Mouse (Mus musculus): ENCODE results near the gene Rnase11. TPM values are rescaled to one million over a fixed set of nuclear protein-coding genes. Genes with fewer than 3 reads are reported as not detected.
"Not testable (repeated sequence)": the region's sequence is repeated elsewhere in the genome, so short reads cannot be mapped to it uniquely, and the experiment has no call there.

Gene Rnase11
- polyA plus RNA-seq (2015; fragmentation: Nextera tagmentation; extraction: Ambion mirVana) = not detected in 2 replicates

DNA sequence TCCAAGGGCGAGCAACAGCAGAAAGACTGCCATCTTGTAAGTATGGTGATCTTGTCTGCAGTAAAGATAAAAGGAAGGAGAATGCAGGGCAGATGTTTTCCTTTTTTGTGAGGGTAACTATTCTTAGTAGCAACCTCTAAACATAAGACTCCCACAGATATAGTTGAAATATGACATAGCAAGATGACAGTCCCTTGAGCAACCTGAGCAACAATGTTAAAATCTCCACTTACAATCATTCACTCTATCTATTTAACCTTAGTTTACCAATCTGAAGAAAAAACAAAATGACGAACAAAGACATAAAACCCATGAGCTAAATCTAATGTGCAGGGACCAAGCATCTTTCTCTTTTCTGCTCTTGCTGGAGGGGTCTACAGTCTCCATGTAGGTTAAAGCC, at the start of gene Rnase11:
Gene Rnase11, minus strand, starts transcription at position 101 of the 400 bp plus-strand sequence.
- no peaks in the 10 kb centered on the region for H3K27me3 ChIP-seq
- H3K4me1 ChIP-seq (replicated peaks) = peaks cover 4% of the 10 kb centered on the region; the same call in 1 of the 2 replicates
- no peaks in the 10 kb centered on the region for H3K9me3 ChIP-seq
- no peak within 1 kb of the TSS for H3K9ac ChIP-seq
- H3K4me3 ChIP-seq = no peak within 1 kb of the TSS
- 90% methylated on average over 2 of the region's 2 CpGs for WGBS
- no peak for ATAC-seq (ENCODE audit: low FRiP score)
- H3K4me2 ChIP-seq = no peak within 1 kb of the TSS
- no peak within 1 kb of the TSS for H3K27ac ChIP-seq
- H3K36me3 ChIP-seq = no peaks in the 10 kb centered on the region

DNA sequence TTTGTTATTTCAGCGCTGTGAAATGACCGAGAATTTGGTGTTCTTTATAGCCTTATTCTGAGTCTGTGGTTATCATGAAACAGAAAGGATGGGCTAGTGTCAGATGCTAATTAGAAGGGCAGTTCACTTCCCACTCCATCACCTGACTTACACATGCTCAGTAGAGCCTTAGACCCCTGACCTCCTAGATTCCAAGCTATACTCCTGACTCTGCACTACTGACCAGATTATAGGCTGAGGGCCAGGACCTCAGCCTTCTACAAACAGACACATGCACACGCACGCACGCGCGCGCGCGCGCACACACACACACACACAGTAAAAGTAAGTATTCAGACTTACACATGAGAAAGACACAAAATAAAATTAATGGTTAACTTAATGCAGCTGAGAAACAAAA, 49.0 kb upstream of the Rnase11 start:
- H3K27me3 ChIP-seq = no peaks in the 10 kb centered on the region
- H3K36me3 ChIP-seq = no peaks in the 10 kb centered on the region
- H3K9me3 ChIP-seq = no peaks in the 10 kb centered on the region
- no peak overlapping the region for H3K9ac ChIP-seq
- H3K4me2 ChIP-seq = no peak overlapping the region
- H3K27ac ChIP-seq = no peak overlapping the region
- no peak for ATAC-seq (ENCODE audit: low FRiP score)
- 94% methylated on average over 11 of the region's 11 CpGs for WGBS
- H3K4me3 ChIP-seq = no peak overlapping the region
- no peaks in the 10 kb centered on the region for H3K4me1 ChIP-seq (replicated peaks)

DNA sequence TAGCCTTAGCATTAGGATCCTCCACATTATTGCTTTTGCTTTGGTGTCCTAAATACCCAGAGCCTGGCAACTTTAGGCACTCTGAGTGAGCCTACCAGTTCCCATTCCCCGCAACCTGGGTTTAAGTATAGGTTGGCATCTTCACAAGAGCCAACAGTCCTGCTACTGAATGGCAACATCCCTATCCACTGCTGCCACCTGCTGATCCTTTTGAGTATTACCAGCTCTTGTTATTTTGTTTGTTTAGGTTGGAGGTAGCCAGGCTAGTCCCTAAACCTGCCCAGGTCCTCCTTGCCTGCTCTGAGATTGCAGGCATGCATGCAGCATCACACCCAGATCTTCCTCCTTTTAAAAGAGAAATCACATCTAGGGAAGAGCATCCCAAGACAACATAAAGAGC, 48.3 kb upstream of the Rnase11 start:
- H3K27me3 ChIP-seq; H3K4me3 ChIP-seq; H3K4me2 ChIP-seq; H3K9ac ChIP-seq; H3K9me3 ChIP-seq; H3K27ac ChIP-seq; H3K4me1 ChIP-seq (replicated peaks); H3K36me3 ChIP-seq: not testable (repeated sequence)
- peak; percentile 40 for ATAC-seq (ENCODE audit: low FRiP score)
- 38% methylated on average over 1 of the region's 1 CpGs for WGBS

DNA sequence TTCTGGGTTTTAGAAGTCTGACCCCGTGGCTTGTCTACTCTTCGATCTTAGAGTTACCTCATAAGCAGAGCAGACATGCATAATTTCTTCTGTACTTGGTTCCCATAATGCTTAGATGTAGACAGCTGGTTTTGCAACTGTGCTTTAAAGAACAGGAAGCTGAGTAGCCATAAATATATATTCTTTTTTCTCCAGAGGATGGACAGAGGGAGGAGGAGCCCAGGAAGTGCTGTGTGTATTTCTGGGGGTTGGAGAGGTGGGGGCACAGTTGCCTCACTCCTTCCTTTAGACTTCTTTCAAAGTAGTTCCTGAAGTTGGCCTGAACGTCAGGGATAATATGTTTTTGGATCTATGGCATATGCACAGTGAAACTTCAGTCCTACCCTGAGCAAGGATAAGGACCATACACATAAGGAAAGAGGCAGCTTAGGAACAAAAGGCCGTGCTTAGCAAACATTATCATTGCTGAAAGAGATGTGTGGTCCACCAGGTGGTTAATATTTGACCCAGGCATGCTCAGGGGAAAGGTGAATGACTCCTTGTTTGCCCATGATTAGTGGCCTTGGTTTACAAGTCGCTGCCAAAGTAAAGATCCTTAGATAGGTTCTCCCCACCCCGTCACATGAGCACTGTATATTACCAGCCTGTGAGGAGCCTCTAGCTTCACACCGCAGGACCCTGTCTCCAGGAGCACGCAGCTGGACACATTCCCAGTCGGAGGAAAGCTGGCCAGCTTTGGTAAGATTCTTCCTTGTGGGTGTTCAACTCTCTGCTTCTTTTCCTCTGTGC, 46.0 kb upstream of the Rnase11 start:
- Histone ChIP-seq H3K4me3 (no peak overlapping the region), H3K9me3 (no peaks in the 10 kb centered on the region), H3K4me1 (replicated peaks) (0 out of 2 replicates have a peak, but pooled peaks cover 3% of the 10 kb centered on the region), H3K36me3 (no peaks in the 10 kb centered on the region), H3K9ac (no peak overlapping the region), H3K27me3 (no peaks in the 10 kb centered on the region), H3K4me2 (no peak overlapping the region), H3K27ac (no peak overlapping the region)
- WGBS = 73% methylated on average over 9 of the region's 9 CpGs
- no peak for ATAC-seq (ENCODE audit: low FRiP score)

DNA sequence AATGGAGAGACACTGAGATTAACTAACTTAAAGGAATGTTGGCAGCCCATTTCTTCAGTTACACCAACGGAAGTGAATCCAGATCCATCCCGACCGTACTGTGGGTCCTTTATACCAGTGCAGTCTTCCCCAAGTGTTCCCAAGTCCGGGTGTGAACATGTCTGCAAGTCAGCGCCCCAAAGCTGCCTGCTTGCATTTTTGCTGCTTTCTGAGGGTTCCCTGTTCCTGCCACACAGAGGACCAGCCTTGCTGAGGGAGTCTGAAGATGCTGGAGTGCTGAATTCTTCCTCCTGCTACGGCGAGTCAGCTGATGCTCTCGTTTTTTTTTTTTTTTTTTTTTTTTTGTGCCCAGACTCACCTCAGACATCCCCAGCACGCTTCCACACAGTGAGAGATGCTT, 45.0 kb upstream of the Rnase11 start:
- ATAC-seq (ENCODE audit: low FRiP score) = no peak
- Histone ChIP-seq H3K4me1 (replicated peaks) (0 out of 2 replicates have a peak, but pooled peaks cover 3% of the 10 kb centered on the region), H3K27ac (no peak overlapping the region), H3K27me3 (no peaks in the 10 kb centered on the region), H3K4me3 (no peak overlapping the region), H3K36me3 (no peaks in the 10 kb centered on the region), H3K4me2 (no peak overlapping the region), H3K9ac (no peak overlapping the region), H3K9me3 (no peaks in the 10 kb centered on the region)
- WGBS = 68% methylated on average over 8 of the region's 9 CpGs

DNA sequence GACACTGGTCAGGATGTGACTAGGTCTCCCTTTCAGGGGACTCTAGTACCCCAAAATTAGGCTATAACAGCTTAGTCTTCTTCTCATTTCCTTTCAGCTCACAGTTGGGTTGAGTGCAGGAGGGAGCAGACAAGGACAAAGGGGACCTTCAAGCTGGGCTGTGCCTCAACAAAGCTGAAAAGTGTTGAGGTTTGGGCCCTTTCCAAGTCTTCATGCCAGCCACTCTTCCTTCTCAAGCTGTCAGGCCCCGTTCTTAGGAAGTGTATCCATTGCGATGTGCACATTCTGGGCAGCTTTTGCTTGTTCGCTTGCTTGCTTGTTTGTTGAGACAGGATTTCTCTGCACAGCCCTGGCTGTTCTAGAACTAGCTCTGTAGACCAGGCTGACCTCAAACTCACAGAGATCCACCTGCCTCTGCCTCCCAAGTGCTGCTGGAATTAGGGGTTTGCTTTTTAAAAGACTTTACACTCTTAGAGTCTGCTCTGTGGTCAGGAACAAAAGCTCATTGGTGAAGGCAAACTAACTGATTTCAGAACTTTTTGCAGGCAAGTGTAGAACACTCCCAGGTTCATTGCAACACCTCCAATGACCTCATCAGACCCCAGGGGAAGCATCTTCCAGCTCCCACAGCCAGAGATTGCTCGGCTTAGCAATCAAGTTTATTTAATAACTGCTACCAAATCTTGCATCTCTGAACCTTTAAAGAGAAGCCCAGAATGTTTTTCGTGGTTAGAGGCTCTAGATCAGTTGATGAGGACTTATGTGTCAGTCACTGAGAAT, 44.3 kb upstream of the Rnase11 start:
- Histone ChIP-seq H3K4me1 (replicated peaks) (0 out of 2 replicates have a peak, but pooled peaks cover 3% of the 10 kb centered on the region), H3K9me3 (no peaks in the 10 kb centered on the region), H3K4me2 (no peak overlapping the region), H3K9ac (no peak overlapping the region), H3K27ac (no peak overlapping the region), H3K27me3 (no peaks in the 10 kb centered on the region), H3K36me3 (no peaks in the 10 kb centered on the region), H3K4me3 (no peak overlapping the region)
- ATAC-seq (ENCODE audit: low FRiP score) = no peak
- WGBS = 83% methylated on average over 5 of the region's 5 CpGs

DNA sequence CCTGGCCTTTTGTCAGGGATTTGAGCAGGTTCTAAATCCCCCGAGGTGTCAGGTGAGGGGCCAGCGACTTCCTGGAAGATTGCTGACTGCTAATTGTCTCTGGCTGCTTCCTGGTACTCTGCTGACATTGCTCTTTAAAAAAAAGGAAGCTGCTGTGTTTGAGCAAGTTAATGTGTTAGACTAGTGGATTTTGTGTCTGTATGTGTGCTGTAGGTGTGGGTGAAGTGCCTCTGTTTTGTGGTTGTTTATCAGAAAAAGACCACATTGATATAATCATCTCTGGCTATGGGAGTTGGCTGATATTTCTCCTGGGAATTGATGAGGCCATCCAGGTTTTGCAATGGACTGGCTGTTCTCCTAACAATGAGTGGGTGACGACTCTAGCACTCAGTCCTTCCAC, 43.5 kb upstream of the Rnase11 start:
- Histone ChIP-seq H3K9ac (no peak overlapping the region), H3K4me3 (no peak overlapping the region), H3K9me3 (no peaks in the 10 kb centered on the region), H3K4me2 (no peak overlapping the region), H3K36me3 (no peaks in the 10 kb centered on the region), H3K4me1 (replicated peaks) (0 out of 2 replicates have a peak, but pooled peaks cover 9% of the 10 kb centered on the region), H3K27ac (no peak overlapping the region), H3K27me3 (no peaks in the 10 kb centered on the region)
- no peak for ATAC-seq (ENCODE audit: low FRiP score)
- 38% methylated on average over 3 of the region's 3 CpGs for WGBS

DNA sequence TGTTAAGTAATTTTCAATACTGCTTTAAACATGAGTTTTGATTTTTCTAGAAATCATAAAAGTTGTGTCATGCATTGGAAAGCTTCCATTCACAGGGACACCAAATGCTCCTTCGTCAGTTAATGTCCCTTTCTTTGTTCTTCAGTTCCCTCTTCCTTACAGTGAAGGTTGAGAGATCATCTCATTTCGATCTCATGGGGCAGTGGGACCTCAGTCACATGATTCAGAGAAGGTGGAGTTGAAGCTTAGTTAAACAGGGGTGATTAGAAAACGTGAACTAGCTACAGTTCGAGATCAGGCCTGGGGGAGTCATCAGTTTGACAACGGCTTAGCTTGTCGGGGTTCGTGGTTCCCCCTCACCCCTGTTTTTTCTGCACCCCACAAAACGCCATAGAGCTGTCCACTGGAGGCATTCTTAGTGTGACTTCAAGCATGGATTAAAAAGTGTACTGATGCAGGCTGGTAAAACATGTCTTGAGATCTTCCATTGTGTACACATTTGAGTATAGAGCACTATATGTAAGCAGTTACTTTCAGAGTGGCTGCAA, 42.2 kb upstream of the Rnase11 start:
- Histone ChIP-seq H3K27me3 (no peaks in the 10 kb centered on the region), H3K4me1 (replicated peaks) (peaks cover 13% of the 10 kb centered on the region; the same call in 1 of the 2 replicates), H3K9ac (no peak overlapping the region), H3K4me2 (peak overlapping the region; percentile 82), H3K4me3 (peak overlapping the region; percentile 63; the same call in 1 of the 2 replicates), H3K27ac (no peak overlapping the region), H3K9me3 (no peaks in the 10 kb centered on the region), H3K36me3 (no peaks in the 10 kb centered on the region)
- 60% methylated on average over 8 of the region's 8 CpGs for WGBS
- ATAC-seq (ENCODE audit: low FRiP score) = no peak

DNA sequence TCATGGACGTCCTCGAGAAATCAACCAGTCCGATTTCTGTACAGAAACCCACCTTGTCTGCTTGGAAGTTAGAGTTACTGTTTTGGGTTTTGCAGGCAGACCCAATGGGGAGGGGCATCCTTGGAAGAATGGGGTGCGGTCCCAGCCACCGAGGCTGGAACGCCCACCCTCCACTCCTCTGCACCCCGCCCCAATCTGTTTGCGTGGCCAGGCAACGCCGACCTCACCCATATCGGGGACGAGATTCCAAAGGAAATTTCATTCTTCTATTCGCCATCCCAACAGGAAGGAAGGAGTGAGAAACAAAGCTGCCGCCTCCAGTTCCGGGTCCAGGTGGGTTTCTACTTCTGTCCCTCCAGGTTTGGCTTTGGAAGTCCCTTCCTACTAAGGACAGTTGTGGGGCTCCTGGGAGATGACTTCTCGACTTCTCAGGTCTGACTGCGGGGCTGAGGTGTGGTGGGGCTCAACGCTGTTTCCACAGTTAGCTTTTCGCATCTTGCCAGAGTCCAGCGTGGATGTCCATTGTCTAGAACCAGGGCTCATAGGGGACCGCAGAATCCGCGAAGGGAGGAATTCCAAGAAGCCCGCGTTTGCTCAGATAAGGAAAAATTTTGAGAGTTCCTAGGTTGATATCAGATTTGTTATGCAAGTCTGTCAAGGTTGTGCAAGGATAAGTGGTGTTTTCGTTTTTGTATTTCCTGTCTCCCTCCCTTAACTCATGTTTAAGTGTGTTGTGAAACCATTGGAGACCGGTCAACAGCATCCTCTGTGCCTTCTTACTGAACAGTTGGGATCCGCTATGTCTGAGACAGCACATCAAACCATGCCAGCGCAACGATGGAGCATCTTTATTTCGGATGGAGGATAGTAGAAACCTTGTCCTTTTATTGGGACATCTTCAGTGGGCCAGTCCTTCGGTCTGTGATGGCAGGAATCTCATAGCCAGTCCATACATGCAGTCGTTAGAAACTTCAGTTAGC, 41.2 kb upstream of the Rnase11 start, which contains the start of the genes Rnase4 and Ang:
Gene Rnase4, plus strand, starts transcription at position 157 of the 980 bp plus-strand sequence.
Gene Ang, plus strand, starts transcription at position 230 of the 980 bp plus-strand sequence.
- H3K9ac ChIP-seq = peak within 1 kb of the TSS; percentile 68

DNA sequence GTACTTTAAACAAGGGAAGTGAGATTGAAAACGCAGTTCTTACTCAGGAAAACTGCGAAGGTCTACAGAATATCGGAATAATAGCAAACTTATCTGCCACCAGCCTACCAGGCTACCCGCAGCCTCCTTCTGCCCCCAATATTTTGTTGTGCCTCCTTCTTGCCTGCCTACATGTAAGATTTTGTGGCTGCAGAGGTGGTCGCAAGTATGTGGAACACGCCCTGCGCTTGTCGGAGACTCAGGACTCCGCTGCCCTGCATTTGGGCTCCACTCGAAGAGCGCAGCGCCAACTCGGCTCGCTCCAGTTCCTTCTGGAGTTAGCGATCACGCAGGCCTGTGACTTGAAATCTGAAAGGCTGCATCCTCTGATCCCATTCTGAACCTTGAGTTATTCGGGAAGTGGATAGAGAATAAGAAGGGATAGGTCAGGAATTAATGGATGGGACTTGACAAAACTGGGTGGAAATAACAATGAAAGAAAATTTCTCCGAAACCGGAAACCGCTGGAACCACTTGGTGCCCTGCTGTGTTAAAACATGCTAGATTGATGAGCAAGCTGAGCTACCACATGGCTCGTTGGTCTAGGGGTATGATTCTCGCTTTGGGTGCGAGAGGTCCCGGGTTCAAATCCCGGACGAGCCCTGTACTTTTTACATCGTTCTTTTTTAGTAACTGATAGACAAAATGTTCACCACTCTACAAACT, 40.3 kb upstream of the Rnase11 start:
- H3K27ac ChIP-seq = peak overlapping the region; percentile 76
- H3K4me1 ChIP-seq (replicated peaks) = peaks cover 13% of the 10 kb centered on the region; the same call in 1 of the 2 replicates
- 0 out of 2 replicates have a peak, but pooled peaks cover 8% of the 10 kb centered on the region for H3K27me3 ChIP-seq
- H3K4me3 ChIP-seq = peak overlapping the region; percentile 63
- 1% methylated on average over 27 of the region's 27 CpGs for WGBS
- no peaks in the 10 kb centered on the region for H3K36me3 ChIP-seq
- no peaks in the 10 kb centered on the region for H3K9me3 ChIP-seq
- ATAC-seq (ENCODE audit: low FRiP score) = peak; percentile 52
- peak overlapping the region; percentile 82 for H3K4me2 ChIP-seq
- peak overlapping the region; percentile 68 for H3K9ac ChIP-seq

More for the DNA sequence above, 41.2 kb upstream of the Rnase11 start, which contains the start of the genes Rnase4 and Ang:
- no peaks in the 10 kb centered on the region for H3K9me3 ChIP-seq
- H3K4me3 ChIP-seq = peak within 1 kb of the TSS; percentile 63
- peak within 1 kb of the TSS; percentile 76 for H3K27ac ChIP-seq
- H3K4me1 ChIP-seq (replicated peaks) = peaks cover 13% of the 10 kb centered on the region; the same call in 1 of the 2 replicates
- ATAC-seq (ENCODE audit: low FRiP score) = peak; percentile 25; the same call in 1 of the 2 replicates
- 9% methylated on average over 33 of the region's 33 CpGs for WGBS
- no peaks in the 10 kb centered on the region for H3K36me3 ChIP-seq
- peak within 1 kb of the TSS; percentile 82 for H3K4me2 ChIP-seq
- 0 out of 2 replicates have a peak, but pooled peaks cover 6% of the 10 kb centered on the region for H3K27me3 ChIP-seq

All from hindbrain, embryonic 13.5 days (tissue).